Mouse (Mus musculus) liver, postnatal 0 days (tissue): Measurements from ENCODE around the gene 9530053A07Rik.

ENCODE experiments used
- CTCF ChIP-seq: sonication (generic); IDR thresholded peaks from 2 replicates; pipeline ENCODE4 v1.5.1; 2016; ENCODE audit warnings: antibody characterized with exemption, low read depth
- EP300 ChIP-seq: IDR thresholded peaks from 2 replicates; pipeline ENCODE4 v1.6.1; 2016; ENCODE audit warnings: antibody characterized with exemption, low read depth, mild to moderate bottlenecking

DNA sequence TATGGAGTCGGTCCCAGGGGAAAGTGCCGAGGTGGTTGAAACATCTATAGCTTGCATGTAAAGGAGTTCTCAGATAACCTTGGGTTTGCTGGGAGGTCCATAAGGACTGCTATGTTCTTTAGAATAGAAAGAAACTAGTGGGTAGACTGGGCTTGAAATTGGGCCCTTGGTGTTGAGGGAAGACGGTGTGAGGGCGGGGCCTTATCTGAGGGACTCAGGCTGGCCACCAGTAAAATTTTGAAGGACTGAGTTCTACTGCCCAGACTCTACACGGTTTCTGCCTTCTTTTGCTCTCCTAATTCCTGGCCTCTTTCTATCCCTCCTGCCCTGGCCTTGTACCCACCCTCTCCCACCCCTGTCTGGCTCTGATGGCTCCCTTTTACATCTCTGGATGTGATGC is 51.6 kb downstream of the 9530053A07Rik start:
- TF ChIP-seq CTCF (no peak), EP300 (no peak)
